Mouse (Mus musculus): ENCODE measurements around the gene Adgrl1. TPM values are rescaled to one million over a fixed set of nuclear protein-coding genes. Genes with fewer than 3 reads are reported as not detected.

Adgrl1 gene
- polyA plus RNA-seq, 1 experiment from 2014 or later, result 13.5 TPM

DNA sequence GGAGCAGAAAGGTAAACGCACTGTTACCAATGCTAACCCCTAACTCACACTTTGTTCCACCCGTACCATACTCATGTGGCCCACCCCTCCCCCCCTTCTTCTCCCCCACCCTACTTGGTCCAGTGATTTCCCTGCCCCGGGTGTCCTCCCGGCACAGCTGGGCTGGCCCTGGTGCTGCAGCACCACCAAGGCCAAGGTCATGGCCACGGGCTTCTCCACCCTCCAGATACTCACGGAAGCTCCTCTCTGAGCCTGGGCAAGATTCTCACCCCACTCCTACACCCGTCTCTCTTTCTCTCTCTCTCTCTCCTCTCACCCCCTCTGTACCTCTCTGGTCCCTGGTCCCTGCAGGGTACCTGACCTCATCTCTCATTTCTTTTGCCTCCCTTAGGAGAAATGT is 26.4 kb downstream of the Adgrl1 start:
- no peaks in the 10 kb centered on the region for H3K9me3 ChIP-seq (replicated peaks; ENCODE audit: control insufficient read depth, low read length)
- H3K4me2 ChIP-seq, result no peak overlapping the region
- no peaks in the 10 kb centered on the region for H3K4me1 ChIP-seq (ENCODE audit: control insufficient read depth, insufficient read depth, low read length)
- ATAC-seq (replicated peaks; ENCODE audit: insufficient number of reproducible peaks, low FRiP score, low TSS enrichment), result no peak
- H3K36me3 ChIP-seq (ENCODE audit: control insufficient read depth, insufficient read depth, low read length), result peaks cover 17% of the 10 kb centered on the region
- 75% methylated on average over 7 of the region's 7 CpGs for WGBS (ENCODE audit: insufficient replicate concordance)
- H3K9ac ChIP-seq (ENCODE audit: low read depth, low read length), result no peak overlapping the region
- H3K27ac ChIP-seq (ENCODE audit: low read depth, low read length), result no peak overlapping the region
- H3K4me3 ChIP-seq (ENCODE audit: low read depth, low read length), result no peak overlapping the region
- no peaks in the 10 kb centered on the region for H3K27me3 ChIP-seq (ENCODE audit: control insufficient read depth, insufficient read depth, low read length)

DNA sequence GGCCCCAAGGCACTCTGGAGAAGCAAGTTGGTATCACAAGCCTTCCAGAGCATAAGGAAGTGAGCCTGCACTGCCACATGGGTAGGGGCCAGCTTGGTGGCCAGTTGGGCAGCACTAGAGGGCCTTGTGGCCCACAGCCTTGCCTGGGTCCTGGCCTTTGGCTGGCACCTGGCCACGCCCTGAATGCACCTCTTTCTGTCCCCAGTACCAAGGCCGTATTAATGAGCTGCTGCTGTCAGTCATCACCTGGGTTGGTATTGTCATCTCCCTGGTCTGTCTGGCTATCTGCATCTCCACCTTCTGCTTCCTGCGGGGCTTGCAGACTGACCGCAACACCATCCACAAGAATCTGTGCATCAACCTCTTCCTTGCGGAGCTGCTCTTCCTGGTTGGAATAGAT is 34.3 kb downstream of the Adgrl1 start:
- WGBS (ENCODE audit: insufficient replicate concordance), result 76% methylated on average over 5 of the region's 5 CpGs
- no peaks in the 10 kb centered on the region for H3K27me3 ChIP-seq (ENCODE audit: control insufficient read depth, insufficient read depth, low read length)
- no peak overlapping the region for H3K4me3 ChIP-seq (ENCODE audit: low read depth, low read length)
- no peak overlapping the region for H3K4me2 ChIP-seq
- no peak overlapping the region for H3K27ac ChIP-seq (ENCODE audit: low read depth, low read length)
- no peaks in the 10 kb centered on the region for H3K9me3 ChIP-seq (replicated peaks; ENCODE audit: control insufficient read depth, low read length)
- H3K9ac ChIP-seq (ENCODE audit: low read depth, low read length), result no peak overlapping the region
- H3K36me3 ChIP-seq (ENCODE audit: control insufficient read depth, insufficient read depth, low read length), result peaks cover 46% of the 10 kb centered on the region
- H3K4me1 ChIP-seq (ENCODE audit: control insufficient read depth, insufficient read depth, low read length), result no peaks in the 10 kb centered on the region
- no peak for ATAC-seq (replicated peaks; ENCODE audit: insufficient number of reproducible peaks, low FRiP score, low TSS enrichment)

DNA sequence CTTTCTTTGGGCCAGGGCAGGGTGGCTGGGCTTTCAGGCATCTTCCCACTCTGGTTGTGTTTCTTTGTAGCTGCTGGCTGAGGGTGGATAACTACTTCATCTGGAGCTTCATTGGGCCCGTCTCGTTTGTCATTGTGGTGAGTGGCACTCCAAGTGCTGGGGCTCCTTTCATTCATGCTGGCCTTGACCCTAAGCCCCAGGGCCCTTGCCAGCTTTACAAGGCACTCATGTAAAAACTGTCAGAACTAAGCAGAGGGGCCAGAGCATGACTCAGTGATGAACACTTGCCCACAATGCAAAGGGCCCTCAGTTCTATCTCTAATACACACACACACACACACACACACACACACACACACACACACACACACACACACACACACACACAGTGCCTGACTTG is 35.1 kb downstream of the Adgrl1 start:
- Histone ChIP-seq H3K4me2 (no peak overlapping the region), H3K4me1 (ENCODE audit: control insufficient read depth, insufficient read depth, low read length) (no peaks in the 10 kb centered on the region), H3K9ac (ENCODE audit: low read depth, low read length) (no peak overlapping the region), H3K4me3 (ENCODE audit: low read depth, low read length) (no peak overlapping the region), H3K27me3 (ENCODE audit: control insufficient read depth, insufficient read depth, low read length) (no peaks in the 10 kb centered on the region), H3K27ac (ENCODE audit: low read depth, low read length) (no peak overlapping the region), H3K9me3 (replicated peaks; ENCODE audit: control insufficient read depth, low read length) (no peaks in the 10 kb centered on the region), H3K36me3 (ENCODE audit: control insufficient read depth, insufficient read depth, low read length) (peaks cover 39% of the 10 kb centered on the region)
- ATAC-seq (replicated peaks; ENCODE audit: insufficient number of reproducible peaks, low FRiP score, low TSS enrichment), result no peak
- 84% methylated on average over 2 of the region's 2 CpGs for WGBS (ENCODE audit: insufficient replicate concordance)

DNA sequence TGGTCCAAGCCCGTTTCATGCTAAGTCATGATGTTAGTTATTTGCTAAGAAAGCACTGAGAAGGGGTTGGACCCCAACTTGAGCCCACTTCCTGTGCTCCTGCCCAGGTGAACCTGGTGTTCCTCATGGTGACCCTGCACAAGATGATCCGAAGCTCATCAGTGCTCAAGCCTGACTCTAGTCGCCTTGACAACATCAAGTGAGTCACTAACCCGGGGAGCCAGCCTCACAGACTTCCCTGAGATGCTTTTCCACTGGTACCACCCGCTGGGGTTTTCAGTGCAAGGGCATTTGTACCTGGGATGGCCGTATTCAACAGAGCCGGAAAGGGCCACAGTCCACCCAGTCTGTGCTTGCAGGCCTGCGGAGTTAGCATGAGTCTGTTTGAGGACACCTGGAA is 35.5 kb downstream of the Adgrl1 start:
- Histone ChIP-seq H3K9ac (ENCODE audit: low read depth, low read length) (no peak overlapping the region), H3K4me1 (ENCODE audit: control insufficient read depth, insufficient read depth, low read length) (no peaks in the 10 kb centered on the region), H3K9me3 (replicated peaks; ENCODE audit: control insufficient read depth, low read length) (no peaks in the 10 kb centered on the region), H3K27me3 (ENCODE audit: control insufficient read depth, insufficient read depth, low read length) (no peaks in the 10 kb centered on the region), H3K4me3 (ENCODE audit: low read depth, low read length) (no peak overlapping the region), H3K4me2 (no peak overlapping the region), H3K36me3 (ENCODE audit: control insufficient read depth, insufficient read depth, low read length) (peaks cover 35% of the 10 kb centered on the region), H3K27ac (ENCODE audit: low read depth, low read length) (no peak overlapping the region)
- 85% methylated on average over 8 of the region's 8 CpGs for WGBS (ENCODE audit: insufficient replicate concordance)
- ATAC-seq (replicated peaks; ENCODE audit: insufficient number of reproducible peaks, low FRiP score, low TSS enrichment), result no peak

DNA sequence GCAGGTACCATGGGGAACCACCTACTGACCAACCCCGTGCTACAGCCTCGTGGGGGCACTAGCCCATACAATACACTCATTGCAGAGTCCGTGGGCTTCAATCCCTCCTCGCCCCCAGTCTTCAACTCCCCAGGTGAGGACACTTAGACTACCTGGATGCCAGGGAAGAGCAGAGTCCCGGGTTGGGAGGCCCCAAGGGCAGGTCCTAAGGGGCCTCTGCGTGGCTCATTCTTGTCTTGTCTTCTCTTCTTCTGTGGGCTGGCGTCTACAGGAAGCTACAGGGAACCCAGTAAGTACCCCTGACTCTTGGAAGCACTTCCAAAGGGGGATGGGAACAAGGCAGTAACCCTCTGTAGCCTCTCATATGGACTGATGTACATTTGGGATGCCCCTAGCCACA is 37.7 kb downstream of the Adgrl1 start:
- ATAC-seq (replicated peaks; ENCODE audit: insufficient number of reproducible peaks, low FRiP score, low TSS enrichment), result no peak
- WGBS (ENCODE audit: insufficient replicate concordance), result 85% methylated on average over 7 of the region's 7 CpGs
- no peak overlapping the region for H3K27ac ChIP-seq (ENCODE audit: low read depth, low read length)
- H3K36me3 ChIP-seq (ENCODE audit: control insufficient read depth, insufficient read depth, low read length), result peaks cover 22% of the 10 kb centered on the region
- H3K4me3 ChIP-seq (ENCODE audit: low read depth, low read length), result no peak overlapping the region
- no peaks in the 10 kb centered on the region for H3K27me3 ChIP-seq (ENCODE audit: control insufficient read depth, insufficient read depth, low read length)
- H3K4me1 ChIP-seq (ENCODE audit: control insufficient read depth, insufficient read depth, low read length), result no peaks in the 10 kb centered on the region
- no peaks in the 10 kb centered on the region for H3K9me3 ChIP-seq (replicated peaks; ENCODE audit: control insufficient read depth, low read length)
- no peak overlapping the region for H3K4me2 ChIP-seq
- no peak overlapping the region for H3K9ac ChIP-seq (ENCODE audit: low read depth, low read length)

DNA sequence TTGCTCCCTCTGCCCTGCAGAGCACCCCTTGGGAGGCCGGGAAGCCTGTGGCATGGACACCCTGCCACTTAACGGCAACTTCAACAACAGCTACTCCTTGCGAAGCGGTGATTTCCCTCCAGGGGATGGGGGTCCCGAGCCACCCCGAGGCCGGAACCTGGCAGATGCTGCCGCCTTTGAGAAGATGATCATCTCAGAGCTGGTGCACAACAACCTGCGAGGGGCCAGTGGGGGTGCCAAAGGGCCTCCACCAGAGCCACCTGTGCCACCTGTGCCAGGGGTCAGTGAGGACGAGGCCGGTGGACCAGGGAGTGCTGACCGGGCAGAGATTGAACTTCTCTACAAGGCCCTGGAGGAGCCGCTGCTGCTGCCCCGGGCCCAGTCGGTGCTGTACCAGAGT is 38.4 kb downstream of the Adgrl1 start:
- Histone ChIP-seq H3K27ac (ENCODE audit: low read depth, low read length) (no peak overlapping the region), H3K9me3 (replicated peaks; ENCODE audit: control insufficient read depth, low read length) (no peaks in the 10 kb centered on the region), H3K4me2 (no peak overlapping the region), H3K9ac (ENCODE audit: low read depth, low read length) (no peak overlapping the region), H3K4me1 (ENCODE audit: control insufficient read depth, insufficient read depth, low read length) (no peaks in the 10 kb centered on the region), H3K36me3 (ENCODE audit: control insufficient read depth, insufficient read depth, low read length) (peaks cover 22% of the 10 kb centered on the region), H3K4me3 (ENCODE audit: low read depth, low read length) (no peak overlapping the region), H3K27me3 (ENCODE audit: control insufficient read depth, insufficient read depth, low read length) (no peaks in the 10 kb centered on the region)
- ATAC-seq (replicated peaks; ENCODE audit: insufficient number of reproducible peaks, low FRiP score, low TSS enrichment), result no peak
- WGBS (ENCODE audit: insufficient replicate concordance), result 94% methylated on average over 15 of the region's 15 CpGs

DNA sequence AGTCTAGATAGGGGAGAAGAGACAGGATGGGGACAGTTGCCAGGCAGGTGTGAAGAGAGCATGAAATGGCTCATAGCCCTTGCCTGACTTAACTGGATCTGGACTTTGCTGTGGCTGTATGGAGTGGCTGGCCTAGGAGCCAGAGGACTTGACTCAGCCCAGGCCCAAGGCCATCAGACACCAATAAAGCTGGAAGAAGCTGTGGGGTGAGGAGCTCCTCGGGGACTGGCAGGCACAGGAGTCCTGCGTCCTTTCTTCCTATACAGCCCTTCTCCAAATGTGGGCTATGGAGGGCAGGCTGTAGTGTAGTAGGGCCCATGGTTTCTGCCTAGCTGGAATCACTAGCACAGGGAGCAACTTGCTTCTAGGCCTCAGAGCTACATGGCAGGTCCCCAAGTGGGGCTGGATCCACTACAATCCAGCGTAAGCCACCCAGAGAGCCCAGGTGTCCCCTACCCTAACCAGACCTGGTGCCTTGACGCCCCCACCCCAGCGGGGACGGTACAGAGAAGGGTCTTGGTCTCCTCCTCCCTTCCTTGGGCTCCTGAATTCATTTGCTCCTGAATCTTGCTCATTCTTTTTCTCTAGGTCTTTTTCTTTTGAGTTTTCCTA is 41.3 kb downstream of the Adgrl1 start:
- ATAC-seq (replicated peaks; ENCODE audit: insufficient number of reproducible peaks, low FRiP score, low TSS enrichment), result no peak
- H3K9me3 ChIP-seq (replicated peaks; ENCODE audit: control insufficient read depth, low read length), result no peaks in the 10 kb centered on the region
- WGBS (ENCODE audit: insufficient replicate concordance), result 70% methylated on average over 6 of the region's 6 CpGs
- H3K27ac ChIP-seq (ENCODE audit: low read depth, low read length), result no peak overlapping the region
- no peak overlapping the region for H3K4me3 ChIP-seq (ENCODE audit: low read depth, low read length)
- H3K9ac ChIP-seq (ENCODE audit: low read depth, low read length), result no peak overlapping the region
- no peak overlapping the region for H3K4me2 ChIP-seq
- H3K4me1 ChIP-seq (ENCODE audit: control insufficient read depth, insufficient read depth, low read length), result no peaks in the 10 kb centered on the region
- H3K27me3 ChIP-seq (ENCODE audit: control insufficient read depth, insufficient read depth, low read length), result no peaks in the 10 kb centered on the region
- H3K36me3 ChIP-seq (ENCODE audit: control insufficient read depth, insufficient read depth, low read length), result peaks cover 10% of the 10 kb centered on the region

DNA sequence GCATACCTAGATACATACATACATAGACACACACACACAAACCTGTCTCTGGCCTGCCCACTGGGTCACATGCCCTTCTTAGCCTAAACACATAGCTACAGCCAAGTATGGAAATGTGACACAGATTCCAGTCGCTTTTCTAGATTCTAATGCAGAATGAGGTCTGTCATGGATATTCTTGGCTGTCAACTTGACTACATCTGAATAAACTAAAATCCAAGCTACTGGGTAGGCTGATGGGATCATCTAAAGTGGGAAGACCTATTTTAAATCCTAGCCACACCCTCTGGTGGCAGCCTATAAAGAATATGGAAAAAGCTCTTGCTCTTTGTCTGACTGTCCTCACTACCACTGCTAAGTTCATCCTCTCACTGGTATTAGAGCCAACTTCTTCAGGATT is 42.5 kb downstream of the Adgrl1 start:
- Histone ChIP-seq H3K9ac (ENCODE audit: low read depth, low read length) (no peak overlapping the region), H3K4me2 (no peak overlapping the region), H3K9me3 (replicated peaks; ENCODE audit: control insufficient read depth, low read length) (no peaks in the 10 kb centered on the region), H3K4me1 (ENCODE audit: control insufficient read depth, insufficient read depth, low read length) (no peaks in the 10 kb centered on the region), H3K27ac (ENCODE audit: low read depth, low read length) (no peak overlapping the region), H3K27me3 (ENCODE audit: control insufficient read depth, insufficient read depth, low read length) (no peaks in the 10 kb centered on the region), H3K4me3 (ENCODE audit: low read depth, low read length) (no peak overlapping the region), H3K36me3 (ENCODE audit: control insufficient read depth, insufficient read depth, low read length) (peaks cover 7% of the 10 kb centered on the region)
- no peak for ATAC-seq (replicated peaks; ENCODE audit: insufficient number of reproducible peaks, low FRiP score, low TSS enrichment)
- 82% methylated on average over 1 of the region's 1 CpGs for WGBS (ENCODE audit: insufficient replicate concordance)

DNA sequence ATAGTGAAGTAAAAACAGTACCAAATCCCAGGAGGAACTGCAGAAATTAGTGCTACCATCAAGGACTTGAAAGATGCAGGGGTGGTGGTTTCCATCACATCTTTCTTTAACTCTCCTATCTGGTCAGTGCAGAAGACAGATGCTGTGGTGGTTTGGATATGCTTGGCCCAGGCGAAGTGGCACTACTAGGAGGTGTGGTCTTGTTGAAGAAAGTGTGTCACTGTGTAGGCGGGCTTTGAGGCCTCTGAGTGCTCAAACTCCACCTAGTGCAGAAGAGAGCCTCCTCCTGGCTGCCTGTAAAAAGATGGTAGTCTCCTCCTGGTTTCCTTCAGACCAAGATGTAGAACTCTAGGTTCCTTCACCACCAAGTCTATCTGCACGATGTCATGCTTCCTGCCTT is 45.6 kb downstream of the Adgrl1 start:
- ATAC-seq (replicated peaks; ENCODE audit: insufficient number of reproducible peaks, low FRiP score, low TSS enrichment), result no peak

More for the DNA sequence above, 45.6 kb downstream of the Adgrl1 start:
- Histone ChIP-seq H3K27me3 (ENCODE audit: control insufficient read depth, insufficient read depth, low read length) (no peaks in the 10 kb centered on the region), H3K4me3 (ENCODE audit: low read depth, low read length) (no peak overlapping the region), H3K4me2 (no peak overlapping the region), H3K9ac (ENCODE audit: low read depth, low read length) (no peak overlapping the region), H3K27ac (ENCODE audit: low read depth, low read length) (no peak overlapping the region), H3K4me1 (ENCODE audit: control insufficient read depth, insufficient read depth, low read length) (no peaks in the 10 kb centered on the region), H3K36me3 (ENCODE audit: control insufficient read depth, insufficient read depth, low read length) (no peaks in the 10 kb centered on the region), H3K9me3 (replicated peaks; ENCODE audit: control insufficient read depth, low read length) (no peaks in the 10 kb centered on the region)
- 57% methylated on average over 3 of the region's 3 CpGs for WGBS (ENCODE audit: insufficient replicate concordance)

Data from heart, embryonic 11.5 days (tissue).